Mouse (Mus musculus) kidney, adult 9 months (tissue): ENCODE data around the gene Ybx1.

ENCODE experiments used
- DNase-seq: peaks from one replicate; pipeline ENCODE4 v3.0.0; 2022

Ybx1 gene

GRCm38 (mm10) chr4:119233256-119233901, 61.0 kb downstream of the Ybx1 start:
- DNase-seq, result peak; percentile 39

GRCm38 (mm10) chr4:119232410-119233255, 61.8 kb downstream of the Ybx1 start, which contains the start of the genes AU022252 and P3h1:
Gene AU022252 (minus strand): TSS chr4:119232712.
Gene P3h1 (plus strand): TSS chr4:119232915.
- DNase-seq, result peak; percentile 100
